Mouse (Mus musculus): ENCODE measurements around the gene Pitpnc1.

Gene Pitpnc1

DNA sequence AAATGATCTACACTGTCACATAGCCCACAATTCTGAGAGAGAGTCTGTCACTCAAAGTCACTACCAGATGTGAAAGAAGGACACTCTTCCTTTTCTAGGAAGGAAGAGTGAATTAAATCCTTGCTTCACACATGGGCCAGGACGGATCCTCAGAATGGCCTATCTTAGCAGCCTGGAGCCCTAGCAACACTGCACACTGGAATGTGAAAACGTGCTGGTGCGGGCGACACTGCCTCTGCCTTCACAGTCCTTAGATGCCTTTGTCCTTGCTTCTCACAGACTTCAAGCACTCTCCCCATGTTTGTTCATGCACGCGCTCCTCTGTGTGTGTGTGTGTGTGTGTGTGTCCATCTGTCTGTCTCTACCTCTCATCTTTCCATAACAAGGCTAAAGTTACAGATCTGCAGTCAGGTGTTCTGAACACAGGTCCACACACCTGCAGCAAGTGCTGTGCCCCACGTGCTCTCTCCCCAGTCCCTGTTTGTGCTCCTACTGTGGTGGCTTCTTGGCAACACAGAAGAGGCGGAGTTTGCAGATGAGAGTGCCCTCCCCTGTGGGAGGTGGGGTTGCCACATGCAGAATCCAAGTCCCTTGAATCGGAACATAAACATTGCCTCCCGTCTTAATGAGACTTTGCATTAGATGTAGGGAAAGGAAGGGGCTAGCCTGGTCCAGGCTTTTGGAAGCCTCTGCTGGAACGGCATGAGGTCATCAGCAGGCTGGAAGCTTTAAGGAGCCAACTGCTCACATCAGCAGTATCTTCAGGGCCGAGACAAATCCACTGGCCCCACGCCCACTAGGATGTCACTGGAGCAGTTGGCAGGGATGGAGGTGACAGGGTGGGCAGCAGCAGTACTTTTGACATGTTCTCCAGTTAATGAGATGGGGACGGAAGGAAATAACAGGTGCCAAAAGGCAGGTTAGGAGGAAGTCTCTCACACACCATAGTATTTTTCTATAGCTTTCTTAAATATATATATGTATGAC lies 144.5 kb downstream of the Pitpnc1 start:
- peak; percentile 70 for DNase-seq (ENCODE audit: low spot score)

DNA sequence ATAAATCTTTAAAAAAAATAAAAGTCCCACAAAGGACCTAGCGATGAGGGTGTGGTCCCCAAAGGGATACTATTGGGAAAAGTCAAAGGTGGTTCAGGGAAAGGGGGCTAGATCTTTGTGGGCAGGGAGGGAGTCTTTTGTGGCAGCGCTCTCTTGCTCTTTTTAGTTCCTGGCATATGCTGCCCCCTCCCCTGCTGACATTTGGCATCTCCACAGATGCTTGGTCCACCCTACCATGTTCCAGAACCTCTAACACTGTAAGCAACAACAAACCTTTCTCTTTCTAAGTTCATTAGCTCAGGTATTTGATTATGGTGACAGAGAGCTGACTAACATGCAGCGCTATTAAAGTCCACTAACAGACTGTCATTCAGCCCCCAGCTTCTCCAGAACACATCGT lies 145.3 kb downstream of the Pitpnc1 start:
- DNase-seq (ENCODE audit: low spot score), result no peak

DNA sequence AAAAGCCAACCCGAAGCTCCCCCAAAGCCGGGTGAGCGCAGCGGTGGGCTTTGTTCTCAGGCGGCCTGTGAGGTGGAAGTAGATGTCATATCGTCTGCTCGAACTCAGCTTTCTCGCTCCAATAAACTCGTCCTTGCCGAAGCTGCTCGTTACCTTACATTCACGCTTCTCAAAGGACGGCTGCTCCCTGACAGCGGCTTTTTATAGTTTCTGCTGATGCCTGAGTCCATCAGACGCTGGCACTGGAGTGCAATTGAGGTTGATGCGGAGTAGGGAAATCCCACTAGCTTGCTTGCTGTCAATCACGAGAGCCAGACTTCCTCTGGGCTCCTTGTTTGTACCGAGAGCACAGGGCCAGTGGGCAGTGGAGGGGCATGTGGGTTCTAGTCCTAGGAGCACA lies 147.3 kb downstream of the Pitpnc1 start:
- DNase-seq (ENCODE audit: low spot score), result no peak

DNA sequence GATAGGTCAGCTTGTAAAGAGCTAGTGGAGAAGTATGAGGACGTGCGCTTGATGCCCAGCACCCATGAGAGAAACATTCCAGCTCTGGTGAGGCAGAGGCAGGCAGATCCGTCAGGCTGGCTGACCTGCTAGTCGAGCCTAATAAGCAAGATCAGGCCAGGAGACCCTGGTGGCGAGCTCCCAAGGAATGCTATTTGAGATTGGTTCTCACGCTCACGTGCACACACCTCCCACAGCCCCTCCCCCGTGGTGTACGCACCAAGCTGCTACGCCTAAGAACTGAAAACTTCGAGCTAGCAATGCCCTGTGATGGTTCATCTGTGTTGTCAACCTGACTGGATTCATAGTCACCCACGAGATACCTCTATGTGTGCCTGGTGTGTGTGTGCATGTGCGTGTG lies 148.3 kb downstream of the Pitpnc1 start:
- no peak for DNase-seq (ENCODE audit: low spot score)

DNA sequence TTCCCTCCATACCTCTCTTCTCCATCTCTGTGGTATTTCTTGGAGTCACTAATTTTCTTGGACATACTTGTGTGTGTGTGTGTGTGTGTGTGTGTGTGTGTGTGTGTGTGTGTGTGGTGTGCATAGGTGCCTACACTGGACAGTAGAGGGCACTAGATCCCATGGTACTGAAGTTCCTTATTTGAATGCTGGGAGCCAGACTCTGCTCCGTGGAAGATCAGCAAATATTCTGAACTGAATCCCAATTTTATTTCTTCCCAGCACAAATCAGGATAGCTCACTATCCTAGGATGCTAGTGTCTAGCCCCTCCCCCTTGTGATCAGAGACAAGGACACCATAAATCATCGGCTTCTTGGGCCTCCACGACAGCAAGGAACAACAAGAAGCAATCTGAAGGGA lies 148.7 kb downstream of the Pitpnc1 start:
- no peak for DNase-seq (ENCODE audit: low spot score)

DNA sequence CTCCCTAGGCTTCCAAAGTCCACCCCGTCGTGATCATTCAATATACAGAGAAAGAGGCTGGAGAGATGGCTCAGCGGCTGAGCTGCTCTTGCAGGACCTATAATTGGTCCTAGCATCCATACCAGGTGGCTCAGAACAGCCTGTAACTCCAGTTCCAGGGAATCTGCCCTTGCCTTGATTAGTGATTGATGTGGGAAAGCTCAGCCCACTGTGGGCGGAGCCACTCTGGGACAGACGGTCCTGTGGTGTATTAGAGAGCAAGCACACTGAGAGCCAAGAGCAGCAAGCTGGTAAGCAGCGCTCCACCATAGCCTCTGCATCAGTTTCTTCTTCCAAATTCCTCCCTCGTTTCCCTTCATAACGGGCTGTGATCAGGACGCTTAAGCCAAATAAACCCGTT lies 150.6 kb downstream of the Pitpnc1 start:
- DNase-seq (ENCODE audit: low spot score), result peak; percentile 63

DNA sequence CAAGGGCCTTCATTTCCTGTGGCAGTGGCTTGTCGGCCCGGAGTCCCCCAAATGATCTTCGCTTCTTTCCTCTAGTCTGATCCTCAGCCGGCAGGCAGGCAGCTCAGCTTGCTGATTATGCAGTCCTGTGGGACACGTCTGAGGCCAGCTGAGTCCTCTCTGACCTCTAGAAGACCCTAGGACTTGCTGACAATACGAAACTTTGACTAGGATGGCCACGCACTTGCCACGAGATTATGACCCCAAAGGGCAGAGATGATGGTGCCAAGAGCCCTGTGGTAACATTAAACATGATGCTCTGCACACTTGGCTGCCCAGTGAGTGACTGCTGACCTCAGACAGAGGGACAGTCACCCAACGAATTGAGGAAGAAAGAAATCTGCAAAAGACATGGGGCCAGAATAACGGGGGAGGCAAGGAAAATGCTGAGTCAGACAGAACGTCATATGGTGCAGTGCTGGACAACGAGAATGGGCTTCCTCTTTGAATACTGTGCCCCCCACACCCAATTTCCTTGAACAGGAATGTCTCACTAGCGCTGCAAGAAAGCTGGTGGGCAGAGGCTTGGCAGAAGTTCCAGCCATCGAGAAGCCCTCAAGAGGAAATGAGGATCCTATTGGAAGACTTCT lies 152.7 kb downstream of the Pitpnc1 start:
- no peak for DNase-seq (ENCODE audit: low spot score)

DNA sequence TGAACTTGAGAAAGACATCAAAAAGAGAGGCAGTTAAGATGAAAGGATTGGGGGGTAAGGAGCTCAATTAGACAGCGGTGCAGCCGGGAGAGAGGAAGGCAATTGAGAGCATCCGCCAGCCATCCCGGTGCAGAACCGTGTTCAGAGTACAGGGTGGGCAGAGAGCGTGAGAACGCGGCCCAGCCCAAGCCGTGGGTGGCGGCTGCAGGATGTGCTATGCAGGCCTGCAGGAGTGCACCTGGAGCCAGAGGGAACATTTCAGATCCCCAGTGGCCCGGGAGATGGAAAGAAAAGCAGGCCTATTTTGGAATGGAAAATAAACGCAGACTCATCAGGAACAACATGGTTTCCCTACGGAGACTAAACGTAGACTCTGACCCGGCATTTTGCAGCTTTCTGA lies 155.0 kb downstream of the Pitpnc1 start:
- no peak for DNase-seq (ENCODE audit: low spot score)

DNA sequence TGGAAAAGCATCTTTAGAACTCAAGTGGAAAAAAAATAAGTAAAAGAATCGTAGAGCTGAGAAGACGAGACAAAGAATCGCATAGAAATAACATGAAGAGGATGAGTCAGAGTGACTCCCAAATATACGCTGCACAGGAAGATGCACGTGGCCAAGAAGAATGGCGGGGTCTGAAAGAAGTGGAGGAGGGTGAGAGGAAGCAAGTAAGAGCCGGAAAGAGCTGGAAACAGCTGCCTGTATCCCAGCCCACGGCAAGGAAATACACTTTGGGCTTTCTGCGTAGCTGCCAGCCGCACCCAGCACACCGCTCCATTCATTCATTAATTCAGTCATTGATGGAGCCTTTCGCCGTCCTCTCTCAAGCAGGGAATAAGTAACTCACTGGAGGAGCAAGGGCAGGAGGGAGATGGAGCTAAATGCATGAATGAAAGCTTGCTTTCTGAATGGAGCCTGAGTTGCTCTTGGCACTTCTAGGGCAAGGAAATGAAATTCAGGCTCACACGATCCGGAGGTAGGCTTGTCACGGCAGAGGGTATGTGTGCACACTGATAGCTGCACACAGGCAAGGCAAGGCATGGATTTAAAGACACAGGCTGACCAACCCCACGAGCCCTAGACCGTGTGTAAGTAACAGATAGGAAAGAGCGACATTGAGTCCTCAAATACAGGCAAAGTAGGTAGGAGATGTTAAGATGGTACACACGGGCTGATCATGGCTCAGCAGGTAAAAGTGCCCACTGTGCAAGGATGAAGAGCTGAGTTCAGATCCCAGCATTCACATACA lies 160.0 kb downstream of the Pitpnc1 start:
- no peak for DNase-seq (ENCODE audit: low spot score)

DNA sequence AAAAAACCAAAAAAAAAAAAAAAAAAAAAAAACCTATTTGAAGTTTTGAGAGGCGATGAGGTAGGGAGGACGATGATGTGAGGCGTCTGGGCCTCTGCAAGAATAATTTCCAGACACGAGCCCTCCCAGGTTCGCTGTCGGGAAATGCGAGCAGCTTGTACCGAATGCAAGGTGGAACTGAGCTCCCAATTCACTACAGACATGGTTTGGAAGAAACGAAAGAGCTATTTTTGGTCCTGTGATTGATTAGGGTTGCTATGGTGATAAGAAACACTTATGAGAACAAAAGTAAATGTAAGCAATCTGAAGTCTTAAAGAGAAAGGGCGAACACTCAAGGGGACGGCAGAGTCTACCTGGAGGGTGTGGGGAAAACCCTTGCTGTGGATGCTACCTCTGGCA lies 164.3 kb downstream of the Pitpnc1 start:
- DNase-seq (ENCODE audit: low spot score), result no peak

DNA sequence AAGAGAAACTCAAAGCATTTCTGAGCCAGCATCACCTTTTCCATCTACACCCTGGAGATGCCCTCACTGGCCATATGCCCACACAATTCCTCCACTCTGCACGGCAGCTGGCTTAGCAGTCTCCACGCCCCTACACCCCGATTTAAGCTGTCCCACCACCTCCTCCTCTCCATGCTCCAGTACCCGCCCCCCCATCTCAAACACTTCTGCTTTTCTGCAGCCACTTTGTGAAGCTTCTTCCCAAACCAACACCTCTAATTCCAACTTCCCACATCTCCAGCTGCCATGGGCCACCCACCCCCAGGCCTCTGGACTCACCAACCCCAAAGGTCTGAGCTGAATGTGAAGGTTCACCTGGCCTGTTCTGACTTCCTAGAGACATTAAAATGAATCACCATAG lies 168.4 kb downstream of the Pitpnc1 start:
- no peak for DNase-seq (ENCODE audit: low spot score)

DNA sequence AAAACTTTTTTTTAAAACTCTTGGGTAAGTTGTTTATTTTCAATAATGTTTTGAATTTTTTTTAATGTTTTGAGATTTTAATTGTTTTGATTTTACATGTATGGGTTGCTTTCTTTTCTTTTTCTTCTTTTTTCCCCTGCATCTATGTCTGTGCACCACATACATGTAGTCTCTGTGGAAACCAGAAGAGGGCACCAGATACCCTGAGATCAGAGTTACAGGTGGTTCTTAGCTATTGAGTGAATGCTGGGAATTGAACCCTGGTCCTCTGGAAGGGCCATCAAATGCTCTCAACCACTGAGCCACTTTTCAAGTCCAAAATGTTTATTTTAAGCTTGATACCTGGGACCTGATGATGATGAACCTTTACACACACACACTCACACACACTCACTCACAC lies 170.3 kb downstream of the Pitpnc1 start:
- no peak for DNase-seq (ENCODE audit: low spot score)

DNA sequence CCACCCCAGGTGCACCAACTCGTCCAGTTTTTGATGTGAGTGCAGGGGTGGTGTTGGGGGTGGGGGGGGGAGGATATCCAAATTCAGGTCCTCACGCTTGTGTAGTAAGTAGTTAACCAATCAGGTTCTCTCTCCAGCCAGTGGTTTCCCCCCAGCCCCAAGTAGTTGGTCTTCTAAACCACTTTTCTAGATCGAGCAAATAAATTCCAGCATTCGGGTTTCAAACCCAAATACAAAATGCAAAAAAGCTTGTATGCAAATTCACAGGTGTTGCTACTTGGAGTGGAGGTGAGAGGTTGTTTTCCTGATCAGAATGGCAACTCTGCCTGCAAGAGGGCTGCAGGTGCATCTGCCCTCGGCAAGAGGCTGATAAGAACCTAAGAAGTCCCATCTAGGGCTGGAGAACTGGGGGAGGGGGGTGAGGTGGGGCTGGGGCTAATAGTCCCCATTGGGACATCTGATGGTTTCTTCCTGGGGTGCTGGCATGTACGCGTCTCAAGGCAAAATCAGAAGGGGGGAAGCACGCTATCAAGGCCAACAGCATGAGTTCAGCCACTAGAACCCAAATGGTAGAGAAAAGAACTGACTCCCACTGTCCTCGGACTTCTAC lies 170.9 kb downstream of the Pitpnc1 start:
- DNase-seq (ENCODE audit: low spot score), result no peak

DNA sequence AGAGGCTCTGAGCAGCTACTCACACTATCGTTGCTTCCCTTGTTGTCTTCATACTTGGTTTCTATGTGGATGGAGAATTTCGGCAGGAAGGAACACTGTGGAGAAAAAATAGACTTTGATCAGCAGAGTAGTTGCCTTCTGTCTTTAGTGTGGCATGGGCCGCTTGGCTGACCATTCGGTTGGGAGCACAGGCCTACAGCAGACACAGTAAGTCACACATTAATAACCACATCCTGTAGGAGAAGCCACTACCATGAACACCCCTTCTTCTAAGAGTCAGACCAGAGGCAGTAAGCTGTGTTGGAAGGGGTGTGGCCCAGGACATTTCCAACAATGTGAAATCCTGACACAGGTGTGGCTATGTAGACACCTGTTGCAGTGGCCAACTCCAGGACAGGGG lies 174.3 kb downstream of the Pitpnc1 start:
- no peak for DNase-seq (ENCODE audit: low spot score)

DNA sequence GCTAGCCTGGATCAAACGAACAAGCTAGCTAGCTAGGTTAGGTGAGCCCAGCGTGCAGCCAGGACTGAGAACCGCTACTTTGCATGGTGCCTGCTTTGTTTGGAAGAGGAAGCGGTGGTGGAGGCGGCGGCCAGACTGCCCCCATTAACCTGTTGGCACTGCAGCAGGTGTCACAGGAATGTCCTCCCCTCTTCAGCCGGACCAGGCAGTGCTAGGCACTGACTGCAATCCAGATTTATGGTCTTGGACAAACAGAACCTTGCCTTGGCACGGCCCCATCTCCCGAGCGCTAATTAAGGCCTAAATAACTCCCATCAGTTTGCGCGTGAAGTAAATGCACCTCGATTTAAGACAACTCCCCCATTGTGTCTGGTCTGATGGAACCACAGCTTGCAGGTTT lies 178.5 kb downstream of the Pitpnc1 start:
- DNase-seq (ENCODE audit: low spot score), result no peak

DNA sequence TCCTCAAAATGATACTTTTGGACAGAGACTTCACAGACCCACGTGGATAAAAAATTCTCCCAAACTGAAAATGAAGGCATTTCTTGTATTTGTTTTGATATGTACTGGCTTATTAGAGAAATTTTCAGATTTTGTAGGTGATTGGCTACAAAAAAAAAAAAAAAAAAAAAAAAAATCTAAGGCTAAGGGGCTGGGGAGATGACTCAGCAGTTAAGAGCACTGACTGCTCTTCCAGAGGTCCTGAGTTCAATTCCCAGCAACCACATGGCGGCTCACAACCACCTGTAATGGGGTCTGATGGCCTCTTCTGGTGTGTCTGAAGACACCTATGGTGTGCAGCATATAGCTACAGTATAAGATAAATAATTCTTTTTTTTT lies 182.3 kb downstream of the Pitpnc1 start:
- DNase-seq (ENCODE audit: low spot score), result no peak

DNA sequence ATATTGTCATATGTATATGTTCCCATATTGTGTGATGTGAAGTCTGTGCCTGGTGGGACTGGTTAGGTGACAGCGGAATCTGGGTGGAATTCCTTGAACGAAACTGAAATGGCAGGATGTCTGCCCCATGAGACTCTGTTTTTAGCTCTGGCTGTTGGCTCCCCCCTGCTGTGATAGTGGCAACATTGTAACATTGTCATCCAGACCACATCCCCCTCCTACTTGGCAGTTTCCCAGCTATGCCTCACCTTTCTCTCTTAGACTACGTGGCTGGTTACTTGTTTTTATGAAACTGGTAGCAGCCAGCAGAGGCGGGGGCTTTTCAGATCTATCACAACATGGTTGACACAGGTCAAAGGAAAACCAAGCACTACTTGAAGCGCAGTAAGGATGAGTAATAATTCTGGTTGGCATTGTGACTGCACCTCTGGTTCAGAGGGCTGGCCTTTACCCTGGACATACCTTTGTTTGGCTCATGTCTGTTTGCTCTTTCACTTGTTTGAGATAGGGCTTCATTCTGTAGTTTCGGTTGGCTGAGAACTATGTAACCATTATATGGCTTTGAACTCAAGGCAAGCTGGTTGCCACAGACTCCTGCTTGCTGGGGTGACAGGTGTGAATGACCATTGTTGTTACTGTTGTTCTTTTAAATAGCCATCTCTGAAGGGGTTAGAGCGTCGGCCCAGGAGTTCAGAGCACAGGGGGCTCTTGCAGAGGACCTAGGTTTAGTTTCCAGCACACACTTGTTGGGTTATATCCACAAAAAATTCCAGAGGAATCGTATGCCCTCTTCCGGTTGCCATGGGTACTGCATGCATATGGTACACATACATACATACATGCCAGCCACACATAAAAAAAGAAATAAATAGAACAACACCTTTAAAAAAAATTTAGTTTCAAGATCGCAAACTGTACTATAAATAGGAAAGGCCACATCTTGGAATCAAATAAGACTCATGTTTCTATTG lies 183.0 kb downstream of the Pitpnc1 start:
- DNase-seq (ENCODE audit: low spot score), result no peak

DNA sequence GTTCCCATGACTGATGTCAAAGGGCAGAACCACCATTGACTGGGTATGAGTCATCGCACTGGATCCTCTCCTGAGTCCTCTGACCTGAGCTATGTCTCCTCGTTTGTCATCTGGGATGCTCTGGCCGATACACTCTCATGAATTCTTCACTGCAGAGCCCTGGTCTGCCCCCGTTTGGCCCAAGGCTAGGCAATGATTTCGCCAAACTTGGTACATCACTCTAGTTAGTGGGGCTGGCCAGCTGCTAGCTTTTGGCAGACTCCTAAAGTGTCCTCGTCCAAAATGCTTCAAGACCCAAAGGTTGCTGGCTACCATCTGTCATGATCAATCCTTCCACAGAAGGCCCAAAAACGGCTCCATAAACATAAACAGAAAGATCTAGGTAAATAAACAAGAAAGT lies 184.8 kb downstream of the Pitpnc1 start:
- no peak for DNase-seq (ENCODE audit: low spot score)

DNA sequence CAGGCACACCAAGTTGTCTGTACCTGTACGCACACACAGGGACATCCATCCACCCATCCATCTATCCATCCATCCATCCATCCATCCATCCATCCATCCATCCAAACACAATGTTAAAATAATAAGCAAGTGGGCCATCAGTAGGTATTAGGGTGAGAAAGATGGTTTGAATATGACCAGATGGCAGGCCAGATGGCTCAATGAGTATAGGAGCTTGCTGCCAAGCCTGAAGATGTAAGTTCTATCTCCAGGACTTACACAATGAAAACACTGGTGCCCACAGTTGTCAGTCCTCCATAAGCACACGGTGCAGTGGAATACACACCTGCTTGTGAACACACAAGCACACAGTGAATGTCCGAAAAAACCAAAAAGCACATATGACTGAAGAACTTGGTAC lies 186.9 kb downstream of the Pitpnc1 start:
- DNase-seq (ENCODE audit: low spot score), result no peak

DNA sequence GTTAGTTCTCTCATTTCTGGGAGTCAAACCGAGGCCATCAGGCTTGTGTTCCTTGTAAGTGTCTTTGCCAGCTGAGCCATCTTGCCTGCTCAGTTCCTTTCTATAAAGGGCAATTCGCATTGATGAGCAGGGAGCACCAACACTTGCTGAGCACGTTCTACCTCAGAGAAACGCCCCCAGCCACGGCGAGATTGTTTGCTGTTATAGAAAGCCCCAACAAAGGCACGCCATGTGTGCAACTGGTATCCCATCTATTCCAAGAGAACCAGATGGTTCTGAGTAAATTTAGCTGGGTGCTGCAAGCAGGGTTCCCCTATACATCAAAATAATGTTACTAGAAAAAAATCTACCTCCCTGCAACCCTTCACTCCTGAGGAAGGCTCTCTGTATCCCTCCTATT lies 188.0 kb downstream of the Pitpnc1 start:
- DNase-seq (ENCODE audit: low spot score), result no peak

DNA sequence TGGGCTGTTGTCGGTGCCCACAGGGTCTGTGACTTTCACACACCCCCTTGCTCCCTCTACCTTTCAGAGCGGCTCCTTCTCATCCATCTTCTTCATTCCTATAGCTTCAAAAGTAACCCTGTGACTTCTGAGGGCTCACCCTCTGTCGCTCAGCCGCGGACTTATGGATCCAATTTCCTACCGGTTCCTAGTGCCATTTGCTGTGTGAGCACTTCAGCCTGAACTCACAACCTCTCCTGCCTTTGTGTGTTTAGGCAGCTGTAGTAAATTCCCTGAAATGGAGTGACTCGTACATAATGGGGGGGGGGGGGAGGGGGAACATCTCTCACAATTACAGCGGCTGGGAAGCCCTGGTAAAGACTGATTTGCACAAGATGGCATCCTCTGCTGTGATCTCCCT lies 191.2 kb downstream of the Pitpnc1 start:
- peak; percentile 76 for DNase-seq (ENCODE audit: low spot score)

Measured in embryo, embryonic 10 days (tissue).